Mouse (Mus musculus): ENCODE data around the gene 1700029J07Rik.

Gene 1700029J07Rik

DNA sequence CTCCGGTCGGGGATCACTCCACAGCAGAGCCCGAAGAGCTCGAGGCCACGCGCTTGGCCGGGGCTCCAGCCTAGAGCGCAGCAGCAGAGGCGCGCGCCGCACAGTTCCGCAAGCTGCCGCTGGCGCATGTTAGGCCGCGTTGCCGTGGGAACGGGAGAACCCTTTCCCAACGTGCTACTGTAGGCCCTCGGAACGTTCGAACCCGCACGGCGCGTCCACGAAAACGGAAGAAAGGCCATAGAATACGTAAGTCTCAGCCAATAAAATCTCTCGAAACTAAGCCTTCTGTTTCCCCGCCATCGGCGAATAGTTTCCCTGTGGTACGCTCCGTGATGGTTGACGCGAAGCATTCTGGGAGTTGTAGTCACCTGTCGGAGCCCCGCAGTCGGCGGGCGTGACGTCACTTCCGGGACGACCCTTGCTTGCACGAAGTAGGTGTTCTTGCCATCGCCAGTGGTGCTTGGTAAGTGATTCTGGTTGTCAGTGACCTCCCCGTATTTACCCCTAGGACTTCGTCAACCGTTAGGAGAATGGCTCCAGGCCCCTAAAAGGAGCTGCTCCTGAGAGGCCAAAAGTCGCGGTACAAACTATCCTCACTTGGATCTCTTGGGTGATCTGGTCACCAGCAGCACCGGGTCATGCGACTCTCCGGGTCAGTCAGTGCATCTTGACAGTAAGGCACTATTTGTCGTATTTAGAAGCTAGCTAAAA, at the start of gene 1700029J07Rik, which contains the start of gene Ufsp2:
1700029J07Rik (minus strand) TSS at position 127 of the 711 bp plus-strand sequence.
Ufsp2 (plus strand) TSS at position 403 of the 711 bp plus-strand sequence.
- DNase-seq (ENCODE audit: low spot score): peak; percentile 95

DNA sequence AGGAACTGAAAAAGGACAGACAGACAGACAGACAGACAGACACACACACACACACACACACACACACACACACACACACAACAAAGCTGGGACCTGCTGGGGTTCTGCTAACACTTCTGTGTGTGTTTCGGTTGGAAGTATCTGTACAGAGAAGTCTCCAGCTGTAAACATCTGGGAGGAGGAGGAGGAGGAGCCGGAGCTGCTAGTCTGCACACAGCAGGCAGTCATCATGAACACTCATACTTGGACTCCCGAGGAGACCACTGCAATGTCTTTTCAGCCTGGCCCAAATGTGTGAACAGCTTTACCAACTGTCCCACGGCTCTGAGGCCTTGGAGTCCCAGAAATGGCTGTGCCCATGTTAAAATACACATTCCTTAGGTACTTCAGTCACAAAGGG, 49.3 kb upstream of the 1700029J07Rik start:
- no peak for DNase-seq (ENCODE audit: low spot score)

- no peak for DNase-seq (ENCODE audit: low spot score)
These were observed 47.7 kb upstream of the 1700029J07Rik start for GRCm38 (mm10) chr8:46022758-46023157.

DNA sequence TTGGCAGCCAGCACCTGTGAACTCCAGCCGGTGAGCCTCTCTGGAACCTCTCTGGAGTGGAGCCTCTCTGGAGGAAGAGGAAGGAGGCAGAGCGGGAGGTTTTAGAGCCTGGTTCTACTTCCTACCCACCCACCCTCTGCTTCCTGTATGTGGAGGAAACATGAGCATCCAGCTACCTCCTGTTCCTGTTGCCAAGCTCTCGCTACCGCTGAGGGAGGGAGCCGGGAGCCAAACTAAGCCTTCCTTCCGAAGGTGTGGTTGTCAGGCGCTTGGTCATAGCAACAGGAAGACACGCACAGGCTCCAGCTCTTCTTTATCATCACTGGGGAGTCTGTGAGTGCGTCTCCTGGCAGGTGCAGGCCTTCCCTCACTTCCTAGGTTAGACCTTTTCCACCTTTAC, 47.2 kb upstream of the 1700029J07Rik start:
- DNase-seq (ENCODE audit: low spot score): no peak

- DNase-seq (ENCODE audit: low spot score): peak; percentile 11
These were observed 36.0 kb upstream of the 1700029J07Rik start for GRCm38 (mm10) chr8:46010746-46011680.

DNA sequence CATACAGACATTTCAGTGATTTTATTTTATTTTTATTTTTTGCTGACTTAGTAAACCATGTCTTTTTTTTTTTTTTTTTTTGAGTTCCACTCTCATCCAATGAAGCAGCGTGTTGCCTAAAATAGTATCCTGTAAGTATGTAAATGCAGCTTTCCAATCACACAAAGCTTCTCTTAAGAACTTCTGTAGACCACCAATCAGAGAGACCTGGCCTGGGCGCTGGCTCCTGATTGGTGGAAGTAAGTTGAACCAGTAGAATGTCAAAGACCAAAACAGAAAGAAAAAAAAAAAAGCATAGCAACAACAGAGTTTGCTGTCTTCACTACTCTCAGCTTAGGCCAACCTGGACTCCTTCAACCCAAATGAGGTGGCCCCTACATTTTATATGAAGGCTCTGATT, 35.3 kb upstream of the 1700029J07Rik start:
- no peak for DNase-seq (ENCODE audit: low spot score)

DNA sequence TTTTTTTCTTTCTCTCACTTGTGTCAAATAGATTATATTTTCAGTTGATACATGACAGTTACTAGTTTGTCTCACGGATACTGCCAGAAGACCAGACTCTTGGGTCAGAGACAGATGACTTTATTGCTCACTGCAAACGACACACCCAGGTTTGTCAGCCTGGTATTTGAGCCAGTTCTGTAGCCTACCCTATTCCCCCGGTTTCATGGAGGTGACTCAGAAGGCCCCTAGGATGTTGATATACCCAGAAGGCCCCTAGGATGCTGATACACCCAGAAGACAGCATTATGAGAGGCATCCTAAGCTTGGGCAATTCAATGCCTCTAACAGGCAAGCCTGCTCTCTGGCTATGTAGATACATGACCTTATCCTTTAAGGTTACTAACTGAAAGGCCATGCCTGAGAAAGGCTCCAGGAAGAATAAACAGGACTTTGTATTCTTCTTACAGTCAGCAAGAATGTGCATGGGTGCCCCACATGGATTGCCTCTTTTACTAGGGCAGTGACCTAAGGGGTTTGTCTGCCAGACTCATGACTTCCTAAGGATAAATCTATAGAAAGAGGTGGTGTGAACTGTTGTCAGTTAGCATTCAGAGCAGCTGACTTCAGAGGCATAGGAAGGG, 32.1 kb upstream of the 1700029J07Rik start:
- no peak for DNase-seq (ENCODE audit: low spot score)

DNA sequence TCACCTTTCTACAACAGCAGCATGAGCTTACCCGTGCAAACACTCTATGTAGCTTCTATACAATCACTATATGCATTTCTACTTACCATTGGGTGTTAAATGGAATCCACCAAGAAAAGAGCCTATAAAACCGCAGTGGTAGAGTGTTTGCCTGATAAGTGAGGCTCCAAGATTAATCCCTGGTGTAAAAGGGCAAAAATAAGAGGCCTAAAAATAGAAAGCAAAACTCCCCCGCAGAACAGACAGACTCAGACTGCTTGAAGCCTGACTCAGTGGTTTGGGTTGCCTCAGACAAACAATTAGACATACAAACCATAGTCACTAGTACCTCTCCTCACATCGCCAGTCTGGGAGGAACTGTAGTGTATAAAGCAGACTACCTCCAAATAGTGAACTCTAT, 30.5 kb upstream of the 1700029J07Rik start, which contains the start of gene Ankrd37:
Ankrd37 (minus strand) TSS at position 112 of the 400 bp plus-strand sequence.
- no peak for DNase-seq (ENCODE audit: low spot score)

DNA sequence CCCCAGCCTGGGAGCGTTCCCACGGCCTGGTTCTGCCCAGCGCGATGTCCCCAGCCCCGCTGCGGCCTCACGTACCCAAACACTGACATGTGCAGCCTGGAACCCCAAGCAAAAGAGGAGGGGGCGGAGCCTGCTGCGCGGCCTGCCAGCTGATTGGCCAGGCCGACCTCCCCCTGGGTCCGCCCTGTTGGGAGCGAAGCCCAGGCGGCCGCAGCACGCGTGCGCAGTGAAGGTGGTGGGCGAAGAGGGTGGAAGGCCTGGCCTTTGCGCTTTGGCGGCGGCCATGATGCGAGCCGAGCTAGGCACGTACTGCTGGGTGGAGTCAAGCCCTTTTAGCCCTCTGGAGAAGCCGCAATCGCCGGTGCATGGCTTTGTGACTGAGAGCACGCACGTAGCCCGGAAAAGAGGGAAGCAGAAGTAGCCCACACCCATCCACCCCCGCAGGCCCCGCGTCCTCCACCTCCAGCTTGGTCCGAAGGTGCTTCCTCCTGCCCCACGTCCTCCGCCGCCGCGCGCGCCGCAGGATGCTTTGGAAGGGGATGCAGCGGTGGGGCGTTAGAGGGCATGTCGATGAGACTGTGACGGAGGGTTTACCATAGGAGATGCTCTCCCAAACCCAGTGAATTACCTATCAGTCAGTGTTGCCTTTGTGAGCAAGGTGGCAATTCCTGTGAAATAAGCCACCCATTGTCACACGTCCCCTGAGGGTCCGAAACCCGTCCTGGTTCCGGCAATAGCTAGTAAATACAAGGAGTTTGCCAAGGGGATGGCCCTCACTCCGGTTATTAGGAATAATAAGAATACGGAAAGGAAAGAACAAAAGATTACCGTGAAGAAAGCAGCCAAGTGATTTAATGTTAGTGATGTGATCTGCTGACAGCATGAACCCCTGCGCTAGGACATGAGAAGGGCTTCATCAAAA, 25.0 kb upstream of the 1700029J07Rik start:
- DNase-seq (ENCODE audit: low spot score): peak; percentile 98

DNA sequence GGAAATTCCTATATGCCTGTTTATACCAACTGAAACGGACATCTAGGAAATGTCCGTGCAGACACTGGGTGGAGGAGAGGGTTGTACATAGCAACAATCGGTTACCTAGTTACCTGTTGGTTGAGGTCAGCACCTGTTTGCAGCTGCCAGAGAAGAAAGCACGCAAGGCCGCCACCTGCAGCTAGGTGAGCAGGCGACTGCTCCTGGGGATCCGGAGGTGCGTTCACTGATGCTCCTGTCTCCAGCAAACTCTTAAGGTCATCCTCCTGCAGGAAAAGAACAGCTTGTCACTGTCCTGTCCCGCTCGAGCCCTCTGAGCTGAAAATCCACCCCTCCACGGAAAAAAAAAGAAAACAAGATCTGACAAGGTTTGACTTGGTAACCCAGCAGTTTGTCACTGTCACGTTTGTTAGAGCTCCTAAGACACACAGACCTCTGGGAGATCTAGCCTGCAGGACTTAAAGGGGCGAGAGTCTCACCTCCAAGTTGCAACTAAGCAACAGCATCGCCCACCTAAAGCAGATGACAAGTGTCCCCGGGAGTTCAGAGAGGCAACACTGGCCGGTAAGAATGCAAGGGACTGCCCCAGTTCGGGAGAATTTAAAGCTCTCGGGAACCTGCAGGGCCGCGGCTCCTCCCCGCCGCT, 24.2 kb upstream of the 1700029J07Rik start, which contains the start of gene Lrp2bp:
Lrp2bp (plus strand) TSS at position 166 of the 646 bp plus-strand sequence.
- no peak for DNase-seq (ENCODE audit: low spot score)

- no peak for DNase-seq (ENCODE audit: low spot score)
These were observed 23.2 kb upstream of the 1700029J07Rik start for GRCm38 (mm10) chr8:45998228-45998627.

DNA sequence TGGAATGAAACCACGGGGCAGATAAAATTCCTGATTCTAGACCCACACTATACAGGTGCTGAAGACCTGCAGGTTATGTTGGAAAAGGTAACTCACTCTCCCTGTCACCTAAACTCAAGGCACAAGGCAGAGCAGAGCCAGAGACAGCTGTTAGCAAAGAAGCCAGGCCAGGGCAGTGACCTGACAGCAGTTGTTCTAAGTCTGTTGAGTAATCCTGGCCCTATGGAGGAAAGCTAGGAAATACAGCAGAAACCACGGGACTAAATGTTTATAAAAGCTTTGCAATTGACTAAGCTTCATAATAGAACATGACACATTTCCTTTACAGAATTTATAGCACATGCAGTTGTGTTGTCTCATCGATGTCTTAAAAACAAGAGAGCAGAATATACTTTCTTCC, 20.5 kb upstream of the 1700029J07Rik start:
- DNase-seq (ENCODE audit: low spot score): no peak

DNA sequence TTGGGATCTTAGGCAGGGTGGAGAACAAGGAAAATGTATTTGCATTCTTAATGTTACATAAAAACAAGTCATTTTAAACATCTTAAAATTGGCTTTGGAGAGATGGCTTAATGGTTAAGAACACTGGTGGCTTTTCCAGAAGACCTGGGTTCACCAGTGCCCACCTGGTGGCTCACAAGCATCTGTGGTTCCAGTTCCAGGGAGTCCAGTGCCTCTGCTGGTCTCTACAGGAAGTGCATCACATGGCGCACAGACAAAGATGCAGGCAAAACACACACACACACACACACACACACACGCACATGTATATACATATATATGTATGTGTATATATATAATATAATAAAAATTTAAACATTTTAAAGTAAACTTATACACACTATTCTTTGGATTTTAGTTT, 19.1 kb upstream of the 1700029J07Rik start:
- no peak for DNase-seq (ENCODE audit: low spot score)

DNA sequence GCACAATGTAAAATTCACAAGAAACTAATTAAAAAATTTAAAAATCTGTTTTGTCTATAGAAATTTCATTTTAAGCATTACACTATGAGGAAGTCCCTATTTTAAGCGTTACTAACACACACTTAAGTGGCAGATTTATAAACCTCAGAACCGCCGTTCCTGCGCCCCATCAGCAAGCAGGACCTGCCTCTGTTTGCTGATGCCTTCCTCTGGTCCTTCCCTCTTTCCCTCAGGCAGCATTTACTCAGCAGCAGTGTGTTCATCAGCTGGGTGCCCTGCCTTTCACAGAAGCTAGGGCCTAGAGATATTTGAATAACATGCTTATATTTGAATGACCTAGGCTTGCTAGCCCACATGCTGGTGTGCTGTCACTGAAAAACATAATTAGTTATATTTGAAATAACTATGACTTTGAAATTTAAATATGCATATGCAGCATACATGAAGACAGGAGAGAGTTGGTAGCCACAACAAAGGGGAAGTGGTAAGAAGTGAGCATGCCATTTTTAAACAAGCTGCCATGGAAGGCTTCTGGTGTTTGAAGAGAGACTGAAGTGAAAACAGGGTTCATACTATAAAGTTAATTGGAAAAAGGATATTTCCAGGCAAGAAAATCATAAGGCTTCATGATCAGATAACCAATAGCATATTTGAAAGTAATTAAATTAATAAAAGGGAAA, 15.7 kb upstream of the 1700029J07Rik start:
- no peak for DNase-seq (ENCODE audit: low spot score)

DNA sequence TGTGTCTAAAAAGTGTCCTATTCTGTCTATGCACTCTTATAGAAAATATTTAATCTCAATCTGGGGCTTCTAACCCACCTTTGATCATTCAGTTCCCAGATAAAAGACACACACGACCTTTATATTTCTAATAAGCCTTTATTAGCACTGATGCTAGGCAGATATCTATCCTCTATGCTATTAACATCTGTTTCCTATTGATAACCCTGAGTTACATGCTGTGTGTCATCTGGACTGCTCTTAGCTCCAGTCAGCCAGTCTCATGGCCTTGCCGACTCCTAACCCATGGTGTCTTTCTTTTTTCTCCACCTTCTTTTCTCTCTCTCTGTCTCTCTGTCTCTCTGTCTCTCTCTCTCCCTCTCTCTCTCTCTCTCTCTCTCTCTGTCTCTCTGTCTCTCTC, 13.1 kb upstream of the 1700029J07Rik start:
- no peak for DNase-seq (ENCODE audit: low spot score)

DNA sequence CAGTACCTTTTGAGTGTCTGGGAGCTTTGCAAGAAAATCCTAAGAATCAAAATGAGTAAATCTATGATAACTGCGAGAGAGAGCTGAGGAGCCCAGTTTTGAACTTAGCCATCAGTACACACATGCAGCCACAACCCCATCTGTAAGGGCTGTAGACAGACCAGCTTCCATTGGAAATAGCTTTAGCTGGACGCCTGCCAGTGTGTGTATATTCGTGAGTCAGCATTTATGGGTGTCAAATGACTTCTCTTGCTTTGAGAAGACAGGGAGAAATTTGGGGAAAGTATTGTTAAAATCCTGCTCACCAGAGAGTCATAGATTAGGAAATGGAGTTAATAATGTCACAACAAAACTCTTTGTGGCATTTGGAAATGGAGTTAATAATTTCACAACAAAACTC, 11.6 kb upstream of the 1700029J07Rik start:
- no peak for DNase-seq (ENCODE audit: low spot score)

DNA sequence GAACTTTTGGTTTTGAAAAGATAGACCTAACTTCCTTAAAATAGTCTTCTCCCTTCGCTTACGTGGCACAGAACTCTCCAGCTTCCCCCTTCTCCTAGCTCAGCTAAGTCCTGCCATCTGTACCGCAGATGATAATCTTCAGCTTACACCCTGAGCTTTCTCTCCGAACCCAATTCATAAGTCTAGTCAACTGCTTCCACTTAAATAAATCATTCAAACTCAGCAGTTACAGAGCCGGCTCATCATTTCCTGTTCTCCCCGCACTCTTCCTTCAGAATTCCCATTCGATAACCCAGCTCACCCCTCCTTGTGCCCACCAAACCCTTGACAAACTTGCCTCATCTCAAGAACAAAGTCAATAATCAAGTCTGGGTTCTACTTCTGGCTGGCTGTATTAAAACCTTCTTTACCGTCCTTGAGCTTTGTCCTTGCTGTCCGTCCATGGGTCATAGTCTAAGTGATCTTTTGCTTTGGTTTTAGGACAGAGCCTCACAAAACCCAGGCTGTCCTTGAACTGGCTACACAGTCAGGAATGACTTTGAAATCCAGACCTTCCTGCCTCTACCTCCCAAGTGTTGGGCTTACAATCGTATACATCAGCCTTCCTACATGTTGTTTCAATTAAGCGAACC, 901 bp upstream of the 1700029J07Rik start:
- DNase-seq (ENCODE audit: low spot score): no peak

DNA sequence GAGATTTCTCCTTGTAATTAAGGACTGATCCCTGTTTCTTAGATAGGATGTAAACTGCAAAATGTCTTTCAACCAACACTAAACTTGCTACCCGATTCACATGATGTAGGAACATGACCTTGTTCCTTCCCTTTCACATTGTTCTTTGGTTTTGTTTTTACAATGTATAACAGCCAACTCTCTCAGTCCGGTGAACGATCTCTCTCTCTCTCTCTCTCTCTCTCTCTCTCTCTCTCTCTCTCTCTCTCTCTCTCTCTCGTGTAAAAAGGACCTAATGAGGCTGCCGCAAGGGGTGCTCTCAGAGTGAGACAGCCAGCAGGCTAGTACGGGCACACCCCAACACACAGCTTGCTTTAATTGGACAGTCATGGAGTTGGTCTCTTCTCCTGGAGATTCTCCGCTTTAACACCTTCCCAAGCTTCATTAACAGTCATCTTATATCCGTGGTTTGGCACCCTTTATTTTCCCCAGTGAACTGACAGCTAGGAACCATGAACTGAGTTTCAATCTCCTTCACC, 1.0 kb downstream of the 1700029J07Rik start:
- DNase-seq (ENCODE audit: low spot score): no peak

GRCm38 (mm10) chr8:45970894-45971293, 4.2 kb downstream of the 1700029J07Rik start:
- no peak for DNase-seq (ENCODE audit: low spot score)

Measured in ovary, postnatal 14 days (tissue).